Mouse (Mus musculus) midbrain, embryonic 11.5 days (tissue): ENCODE measurements around the gene Vipr1. TPM values are rescaled to one million over a fixed set of nuclear protein-coding genes. Genes with fewer than 3 reads are reported as not detected.
"Not testable (repeated sequence)": the region's sequence is repeated elsewhere in the genome, so short reads cannot be mapped to it uniquely, and the experiment has no call there.

ENCODE experiments used
- ATAC-seq: fragments of 200-750 bp; cut with Nextera tagmentation; 2 replicates; pipeline ENCODE4 v1.8.0; 2017; ENCODE audit warnings: moderate TSS enrichment, moderate library complexity; ENCODE audit not compliant: low FRiP score
- DNase-seq: peaks from one replicate; pipeline ENCODE4 v3.0.0; 2015; ENCODE audit warnings: low spot score; ENCODE audit errors: missing footprints
- H3K27ac ChIP-seq: fragments of 300-500 bp; sonication (generic); 2 replicates; pipeline ENCODE4 v1.5.1; 2014; ENCODE audit warnings: low read depth, low read length
- H3K27me3 ChIP-seq: fragments of 300-500 bp; sonication (generic); 2 replicates; pipeline ENCODE4 v1.6.1; 2014; ENCODE audit warnings: mild to moderate bottlenecking, low read length, moderate library complexity, mixed read lengths; ENCODE audit not compliant: control insufficient read depth, insufficient read depth
- H3K36me3 ChIP-seq: fragments of 300-500 bp; sonication (generic); 2 replicates; pipeline ENCODE4 v1.6.1; 2014; ENCODE audit warnings: mild to moderate bottlenecking, low read length, moderate library complexity, mixed read lengths; ENCODE audit not compliant: control insufficient read depth, insufficient read depth
- H3K4me1 ChIP-seq: fragments of 300-500 bp; sonication (generic); 2 replicates; pipeline ENCODE4 v1.6.1; 2014; ENCODE audit warnings: low read length; ENCODE audit not compliant: control insufficient read depth, insufficient read depth
- H3K4me2 ChIP-seq: fragments of 300-500 bp; sonication (generic); 2 replicates; pipeline ENCODE4 v1.6.1; 2014; ENCODE audit warnings: mild to moderate bottlenecking, moderate library complexity
- H3K4me3 ChIP-seq: fragments of 300-500 bp; sonication (generic); 2 replicates; pipeline ENCODE4 v1.5.1; 2014; ENCODE audit warnings: low read depth, low read length
- H3K9ac ChIP-seq: fragments of 300-500 bp; sonication (generic); 2 replicates; pipeline ENCODE4 v1.6.1; 2014; ENCODE audit warnings: low read length
- H3K9me3 ChIP-seq: fragments of 300-500 bp; sonication (generic); 2 replicates; pipeline ENCODE4 v1.6.1; 2016; ENCODE audit warnings: low read length; ENCODE audit not compliant: control insufficient read depth
- WGBS: fragments of 180-500 bp; shearing (Covaris S2); extraction: QIAGEN DNeasy Blood & Tissue Kit; methylation state at CpG from one replicate; pipeline ENCODE4 v1.1.7; 2014; 5-methylcytosine and 5-hydroxymethylcytosine counted together
- polyA plus RNA-seq: library from polyadenylated mRNA; unstranded; fragments of >200 nt; fragmentation: Nextera tagmentation; extraction: Ambion mirVana; gene quantifications from 2 replicates; pipeline ENCODE4 v1.2.1, GENCODE M21; 2014

Gene Vipr1
- 0.41 and 0.44 TPM in 2 replicates for polyA plus RNA-seq

GRCm38 (mm10) chr9:121642401-121643181 is at the start of gene Vipr1:
Gene Vipr1 (plus strand): TSS chr9:121642716.
- Histone ChIP-seq H3K4me3 (peak within 1 kb of the TSS; percentile 39), H3K36me3 (no peaks in the 10 kb centered on the region), H3K4me1 (peaks cover 14% of the 10 kb centered on the region), H3K27ac (no peak within 1 kb of the TSS), H3K9ac (peak within 1 kb of the TSS; percentile 54), H3K9me3 (no peaks in the 10 kb centered on the region), H3K27me3 (peaks cover 42% of the 10 kb centered on the region), H3K4me2 (peak within 1 kb of the TSS; percentile 85)
- peak; percentile 87 for ATAC-seq
- under 1% methylated on average over 68 of the region's 79 CpGs for WGBS
- peak; percentile 97 for DNase-seq

- no peak overlapping the region for H3K9ac ChIP-seq
- 79% methylated on average over 13 of the region's 13 CpGs for WGBS
- ATAC-seq, result no peak
- no peaks in the 10 kb centered on the region for H3K27me3 ChIP-seq
- H3K27ac ChIP-seq, result no peak overlapping the region
- no peaks in the 10 kb centered on the region for H3K9me3 ChIP-seq
- H3K4me1 ChIP-seq, result no peaks in the 10 kb centered on the region
- no peaks in the 10 kb centered on the region for H3K36me3 ChIP-seq
- no peak for DNase-seq
- no peak overlapping the region for H3K4me3 ChIP-seq
- no peak overlapping the region for H3K4me2 ChIP-seq
These were observed 49.5 kb upstream of the Vipr1 start for GRCm38 (mm10) chr9:121592948-121593550.

GRCm38 (mm10) chr9:121593768-121594167 is 48.7 kb upstream of the Vipr1 start:
- H3K4me1 ChIP-seq, H3K36me3 ChIP-seq, H3K27me3 ChIP-seq, H3K27ac ChIP-seq, H3K9me3 ChIP-seq, H3K9ac ChIP-seq, H3K4me3 ChIP-seq, H3K4me2 ChIP-seq, DNase-seq, ATAC-seq: not testable (repeated sequence)
- 84% methylated on average over 3 of the region's 3 CpGs for WGBS

- no peak overlapping the region for H3K4me3 ChIP-seq
- H3K27me3 ChIP-seq, result no peaks in the 10 kb centered on the region
- DNase-seq, result no peak
- no peak overlapping the region for H3K4me2 ChIP-seq
- no peaks in the 10 kb centered on the region for H3K36me3 ChIP-seq
- no peaks in the 10 kb centered on the region for H3K4me1 ChIP-seq
- no peaks in the 10 kb centered on the region for H3K9me3 ChIP-seq
- WGBS, result 68% methylated on average over 4 of the region's 4 CpGs
- ATAC-seq, result no peak
- no peak overlapping the region for H3K27ac ChIP-seq
- no peak overlapping the region for H3K9ac ChIP-seq
These were observed 47.7 kb upstream of the Vipr1 start for GRCm38 (mm10) chr9:121594771-121595170.

GRCm38 (mm10) chr9:121598106-121598505 is 44.4 kb upstream of the Vipr1 start:
- Histone ChIP-seq H3K4me3 (no peak overlapping the region), H3K9ac (no peak overlapping the region), H3K27ac (no peak overlapping the region), H3K36me3 (no peaks in the 10 kb centered on the region), H3K4me1 (no peaks in the 10 kb centered on the region), H3K4me2 (no peak overlapping the region), H3K27me3 (no peaks in the 10 kb centered on the region), H3K9me3 (no peaks in the 10 kb centered on the region)
- no peak for DNase-seq
- ATAC-seq, result no peak
- WGBS, result 90% methylated on average over 2 of the region's 2 CpGs

GRCm38 (mm10) chr9:121599551-121599950 is 43.0 kb upstream of the Vipr1 start:
- DNase-seq (peak; percentile 73), ATAC-seq (no peak)
- H3K4me1 ChIP-seq, result no peaks in the 10 kb centered on the region
- H3K27ac ChIP-seq, result no peak overlapping the region
- WGBS, result 85% methylated on average over 6 of the region's 6 CpGs
- no peak overlapping the region for H3K4me2 ChIP-seq
- H3K9ac ChIP-seq, result no peak overlapping the region
- H3K27me3 ChIP-seq, result no peaks in the 10 kb centered on the region
- no peaks in the 10 kb centered on the region for H3K9me3 ChIP-seq
- H3K36me3 ChIP-seq, result no peaks in the 10 kb centered on the region
- H3K4me3 ChIP-seq, result no peak overlapping the region

- H3K4me2 ChIP-seq, result no peak overlapping the region
- H3K27ac ChIP-seq, result no peak overlapping the region
- H3K4me3 ChIP-seq, result no peak overlapping the region
- no peaks in the 10 kb centered on the region for H3K4me1 ChIP-seq
- WGBS, result 60% methylated on average over 13 of the region's 13 CpGs
- no peak for ATAC-seq
- no peak overlapping the region for H3K9ac ChIP-seq
- peak; percentile 80 for DNase-seq
- no peaks in the 10 kb centered on the region for H3K36me3 ChIP-seq
- no peaks in the 10 kb centered on the region for H3K27me3 ChIP-seq
- H3K9me3 ChIP-seq, result no peaks in the 10 kb centered on the region
These were observed 42.2 kb upstream of the Vipr1 start for GRCm38 (mm10) chr9:121600201-121600860.

GRCm38 (mm10) chr9:121600861-121601427 is 41.6 kb upstream of the Vipr1 start:
- Histone ChIP-seq H3K9ac (no peak overlapping the region), H3K4me2 (no peak overlapping the region), H3K27ac (no peak overlapping the region), H3K9me3 (no peaks in the 10 kb centered on the region), H3K36me3 (no peaks in the 10 kb centered on the region), H3K27me3 (no peaks in the 10 kb centered on the region), H3K4me3 (no peak overlapping the region), H3K4me1 (no peaks in the 10 kb centered on the region)
- DNase-seq (peak; percentile 80), ATAC-seq (no peak)
- WGBS, result 47% methylated on average over 6 of the region's 6 CpGs

GRCm38 (mm10) chr9:121602381-121602780 is 40.1 kb upstream of the Vipr1 start:
- no peak overlapping the region for H3K9ac ChIP-seq
- ATAC-seq, result no peak
- no peak overlapping the region for H3K4me3 ChIP-seq
- no peaks in the 10 kb centered on the region for H3K4me1 ChIP-seq
- no peaks in the 10 kb centered on the region for H3K9me3 ChIP-seq
- WGBS, result 86% methylated on average over 2 of the region's 2 CpGs
- no peak overlapping the region for H3K4me2 ChIP-seq
- DNase-seq, result no peak
- H3K36me3 ChIP-seq, result no peaks in the 10 kb centered on the region
- no peak overlapping the region for H3K27ac ChIP-seq
- H3K27me3 ChIP-seq, result no peaks in the 10 kb centered on the region
